Mouse (Mus musculus): ENCODE measurements around the gene Phactr3. TPM values are rescaled to one million over a fixed set of nuclear protein-coding genes. Genes with fewer than 3 reads are reported as not detected.
"Not testable (repeated sequence)": the region's sequence is repeated elsewhere in the genome, so short reads cannot be mapped to it uniquely, and the experiment has no call there.

The Phactr3 gene
- polyA plus RNA-seq, 1 experiment from 2014 or later, result 5.6 TPM

- not testable (repeated sequence) for DNase-seq (ENCODE audit: low spot score); H3K9ac ChIP-seq (replicated peaks; ENCODE audit: low read length); H3K27me3 ChIP-seq (ENCODE audit: control insufficient read depth, insufficient read depth, low read length); ATAC-seq (replicated peaks; ENCODE audit: insufficient number of reproducible peaks, low FRiP score, low TSS enrichment, low read depth); H3K9me3 ChIP-seq (replicated peaks; ENCODE audit: control insufficient read depth, low read length); H3K4me3 ChIP-seq (ENCODE audit: low read depth, low read length); H3K4me1 ChIP-seq (ENCODE audit: control insufficient read depth, insufficient read depth, low read length); H3K27ac ChIP-seq (replicated peaks; ENCODE audit: low read depth, low read length); H3K36me3 ChIP-seq (replicated peaks; ENCODE audit: control insufficient read depth, insufficient read depth, low read depth, low read length); H3K4me2 ChIP-seq (ENCODE audit: low read depth, low read length)
Measured at GRCm38 (mm10) chr2:178342105-178342504, 223.3 kb downstream of the Phactr3 start.

GRCm38 (mm10) chr2:178342597-178342996 is 223.8 kb downstream of the Phactr3 start:
- Histone ChIP-seq H3K9me3 (replicated peaks; ENCODE audit: control insufficient read depth, low read length) (no peaks in the 10 kb centered on the region), H3K36me3 (replicated peaks; ENCODE audit: control insufficient read depth, insufficient read depth, low read depth, low read length) (no peaks in the 10 kb centered on the region), H3K4me3 (ENCODE audit: low read depth, low read length) (no peak overlapping the region), H3K4me1 (ENCODE audit: control insufficient read depth, insufficient read depth, low read length) (no peaks in the 10 kb centered on the region), H3K27me3 (ENCODE audit: control insufficient read depth, insufficient read depth, low read length) (no peaks in the 10 kb centered on the region), H3K27ac (replicated peaks; ENCODE audit: low read depth, low read length) (no peak overlapping the region), H3K4me2 (ENCODE audit: low read depth, low read length) (no peak overlapping the region), H3K9ac (replicated peaks; ENCODE audit: low read length) (no peak overlapping the region)
- 70% methylated on average over 4 of the region's 4 CpGs for WGBS
- no peak for ATAC-seq (replicated peaks; ENCODE audit: insufficient number of reproducible peaks, low FRiP score, low TSS enrichment, low read depth)
- no peak for DNase-seq (ENCODE audit: low spot score)

Other genes starting within 250 kb of the Phactr3 start
- 1.3 and 3.2 TPM in 2 replicates for gene Gm14327, start 221.9 kb upstream of the Phactr3 start, polyA plus RNA-seq (2014; fragmentation: Nextera tagmentation; extraction: Ambion mirVana)
- not detected in 2 replicates for gene Zfp972, start 193.4 kb upstream of the Phactr3 start, polyA plus RNA-seq (2014; fragmentation: Nextera tagmentation; extraction: Ambion mirVana)
- 21.5 TPM in 2 replicates for gene Gm14326, start 161.7 kb upstream of the Phactr3 start, polyA plus RNA-seq (2014; fragmentation: Nextera tagmentation; extraction: Ambion mirVana)
- gene Zfp971, start 95.7 kb upstream of the Phactr3 start, polyA plus RNA-seq (2014; fragmentation: Nextera tagmentation; extraction: Ambion mirVana), result 13.2 TPM in 2 replicates
- 18.8 and 22.9 TPM in 2 replicates for gene Zfp931, start 40.5 kb upstream of the Phactr3 start, polyA plus RNA-seq (2014; fragmentation: Nextera tagmentation; extraction: Ambion mirVana)